Mouse (Mus musculus) hindbrain, embryonic 15.5 days (tissue): ENCODE data around the gene Fitm1. TPM values are rescaled to one million over a fixed set of nuclear protein-coding genes. Genes with fewer than 3 reads are reported as not detected.
A peak's percentile ranks its signal among the peaks of the same experiment; 100 is the strongest.

Experiments
- ATAC-seq: fragments of 200-750 bp; cut with Nextera tagmentation; 2 replicates; pipeline ENCODE4 v1.8.0; 2017; ENCODE audit warnings: low read depth, moderate number of reproducible peaks, moderate TSS enrichment; ENCODE audit not compliant: low FRiP score
- H3K27ac ChIP-seq: fragments of 300-500 bp; sonication (generic); replicated peaks from 2 replicates; pipeline ENCODE4 v1.5.1; 2015; ENCODE audit warnings: mild to moderate bottlenecking, inconsistent platforms
- H3K27me3 ChIP-seq: fragments of 300-500 bp; sonication (generic); 2 replicates; pipeline ENCODE4 v1.6.1; 2015; ENCODE audit warnings: control low read depth, inconsistent platforms
- H3K36me3 ChIP-seq: fragments of 300-500 bp; sonication (generic); 2 replicates; pipeline ENCODE4 v1.6.1; 2015; ENCODE audit warnings: control low read depth, inconsistent platforms
- H3K4me1 ChIP-seq: fragments of 300-500 bp; sonication (generic); replicated peaks from 2 replicates; pipeline ENCODE4 v1.6.1; 2015; ENCODE audit warnings: control low read depth, inconsistent platforms
- H3K4me2 ChIP-seq: fragments of 300-500 bp; sonication (generic); 2 replicates; pipeline ENCODE4 v1.6.1; 2015; ENCODE audit warnings: moderate library complexity, mild to moderate bottlenecking, inconsistent platforms
- H3K4me3 ChIP-seq: fragments of 300-500 bp; sonication (generic); 2 replicates; pipeline ENCODE4 v1.5.1; 2015; ENCODE audit warnings: mild to moderate bottlenecking, inconsistent platforms
- H3K9ac ChIP-seq: fragments of 300-500 bp; sonication (generic); 2 replicates; pipeline ENCODE4 v1.6.1; 2015; ENCODE audit warnings: inconsistent platforms
- H3K9me3 ChIP-seq: fragments of 300-500 bp; sonication (generic); 2 replicates; pipeline ENCODE4 v1.6.1; 2016; ENCODE audit warnings: control low read depth, inconsistent platforms
- WGBS: fragments of 180-500 bp; shearing (Covaris S2); methylation state at CpG from one replicate; pipeline ENCODE4 v1.1.7; 2015; 5-methylcytosine and 5-hydroxymethylcytosine counted together
- polyA plus RNA-seq: library from polyadenylated mRNA; unstranded; fragments of >200 nt; fragmentation: Nextera tagmentation; extraction: Ambion mirVana; gene quantifications from 2 replicates; pipeline ENCODE4 v1.2.1, GENCODE M21; 2015

Fitm1 gene
- polyA plus RNA-seq = 0.17 and 0.41 TPM in 2 replicates

GRCm38 (mm10) chr14:55575302-55575701, at the start of gene Fitm1:
TSS of gene Fitm1 (plus strand) at chr14:55575617.
- H3K9ac ChIP-seq = no peak within 1 kb of the TSS
- no peaks in the 10 kb centered on the region for H3K9me3 ChIP-seq
- H3K27me3 ChIP-seq = no peaks in the 10 kb centered on the region
- no peak within 1 kb of the TSS for H3K4me2 ChIP-seq
- H3K4me1 ChIP-seq = peaks cover 21% of the 10 kb centered on the region
- 81% methylated on average over 8 of the region's 8 CpGs for WGBS
- no peak within 1 kb of the TSS for H3K4me3 ChIP-seq
- 0 out of 2 replicates have a peak, but pooled peaks cover 4% of the 10 kb centered on the region for H3K36me3 ChIP-seq
- no peak within 1 kb of the TSS for H3K27ac ChIP-seq
- no peak for ATAC-seq

- Histone ChIP-seq H3K9ac (no peak overlapping the region), H3K36me3 (no peaks in the 10 kb centered on the region)
- 87% methylated on average over 2 of the region's 2 CpGs for WGBS
Measured at GRCm38 (mm10) chr14:55526674-55527073, 48.7 kb upstream of the Fitm1 start.

GRCm38 (mm10) chr14:55527940-55528339, 47.5 kb upstream of the Fitm1 start:
- no peaks in the 10 kb centered on the region for H3K36me3 ChIP-seq
- no peaks in the 10 kb centered on the region for H3K4me1 ChIP-seq
- H3K4me2 ChIP-seq = no peak overlapping the region
- H3K9me3 ChIP-seq = no peaks in the 10 kb centered on the region
- no peak for ATAC-seq
- 10% methylated on average over 3 of the region's 3 CpGs for WGBS
- H3K27ac ChIP-seq = no peak overlapping the region
- no peaks in the 10 kb centered on the region for H3K27me3 ChIP-seq
- no peak overlapping the region for H3K9ac ChIP-seq
- no peak overlapping the region for H3K4me3 ChIP-seq

More at GRCm38 (mm10) chr14:55526674-55527073, 48.7 kb upstream of the Fitm1 start:
- Histone ChIP-seq H3K4me1 (no peaks in the 10 kb centered on the region), H3K4me2 (no peak overlapping the region), H3K4me3 (no peak overlapping the region), H3K9me3 (no peaks in the 10 kb centered on the region), H3K27me3 (no peaks in the 10 kb centered on the region), H3K27ac (no peak overlapping the region)
- no peak for ATAC-seq

GRCm38 (mm10) chr14:55536116-55536745, 39.2 kb upstream of the Fitm1 start:
- no peaks in the 10 kb centered on the region for H3K9me3 ChIP-seq
- no peak overlapping the region for H3K4me2 ChIP-seq
- 53% methylated on average over 6 of the region's 6 CpGs for WGBS
- no peaks in the 10 kb centered on the region for H3K36me3 ChIP-seq
- no peak for ATAC-seq
- no peak overlapping the region for H3K27ac ChIP-seq
- no peak overlapping the region for H3K4me3 ChIP-seq
- no peak overlapping the region for H3K9ac ChIP-seq
- H3K4me1 ChIP-seq = peaks cover 17% of the 10 kb centered on the region
- no peaks in the 10 kb centered on the region for H3K27me3 ChIP-seq

GRCm38 (mm10) chr14:55540067-55540786, 35.2 kb upstream of the Fitm1 start, which contains the start of gene Pck2:
TSS of gene Pck2 (plus strand) at chr14:55540266.
- under 1% methylated on average over 31 of the region's 32 CpGs for WGBS
- ATAC-seq = peak; percentile 90
- peak within 1 kb of the TSS; percentile 62 for H3K9ac ChIP-seq
- peaks cover 7% of the 10 kb centered on the region; the same call in 1 of the 2 replicates for H3K36me3 ChIP-seq
- peaks cover 28% of the 10 kb centered on the region for H3K4me1 ChIP-seq
- peak within 1 kb of the TSS; percentile 69 for H3K4me2 ChIP-seq
- H3K27me3 ChIP-seq = no peaks in the 10 kb centered on the region
- peak within 1 kb of the TSS; percentile 84 for H3K27ac ChIP-seq
- peak within 1 kb of the TSS; percentile 50 for H3K4me3 ChIP-seq
- H3K9me3 ChIP-seq = no peaks in the 10 kb centered on the region

GRCm38 (mm10) chr14:55540787-55541321, 34.6 kb upstream of the Fitm1 start:
- H3K4me1 ChIP-seq = peaks cover 28% of the 10 kb centered on the region
- ATAC-seq = peak; percentile 58
- 6% methylated on average over 10 of the region's 10 CpGs for WGBS
- H3K36me3 ChIP-seq = peaks cover 8% of the 10 kb centered on the region; the same call in 1 of the 2 replicates
- peak overlapping the region; percentile 84 for H3K27ac ChIP-seq
- peak overlapping the region; percentile 50 for H3K4me3 ChIP-seq
- H3K27me3 ChIP-seq = no peaks in the 10 kb centered on the region
- peak overlapping the region; percentile 69 for H3K4me2 ChIP-seq
- H3K9ac ChIP-seq = peak overlapping the region; percentile 62
- no peaks in the 10 kb centered on the region for H3K9me3 ChIP-seq

- H3K36me3 ChIP-seq = peaks cover 16% of the 10 kb centered on the region; the same call in 1 of the 2 replicates
- no peak overlapping the region for H3K27ac ChIP-seq
- no peak overlapping the region for H3K4me3 ChIP-seq
- no peak overlapping the region for H3K9ac ChIP-seq
- peaks cover 28% of the 10 kb centered on the region for H3K4me1 ChIP-seq
- 96% methylated on average over 12 of the region's 12 CpGs for WGBS
- H3K27me3 ChIP-seq = no peaks in the 10 kb centered on the region
- ATAC-seq = no peak
- H3K9me3 ChIP-seq = no peaks in the 10 kb centered on the region
- H3K4me2 ChIP-seq = no peak overlapping the region
Measured at GRCm38 (mm10) chr14:55542268-55542667, 33.1 kb upstream of the Fitm1 start.

GRCm38 (mm10) chr14:55544334-55544733, 31.1 kb upstream of the Fitm1 start:
- H3K9ac ChIP-seq = no peak overlapping the region
- no peak overlapping the region for H3K4me3 ChIP-seq

GRCm38 (mm10) chr14:55550191-55550590, 25.2 kb upstream of the Fitm1 start:
- Histone ChIP-seq H3K4me1 (no peaks in the 10 kb centered on the region), H3K36me3 (peaks cover 20% of the 10 kb centered on the region), H3K4me2 (no peak overlapping the region), H3K27ac (no peak overlapping the region), H3K9ac (no peak overlapping the region), H3K4me3 (no peak overlapping the region), H3K9me3 (no peaks in the 10 kb centered on the region), H3K27me3 (no peaks in the 10 kb centered on the region)
- WGBS = 81% methylated on average over 6 of the region's 6 CpGs
- no peak for ATAC-seq

More at GRCm38 (mm10) chr14:55544334-55544733, 31.1 kb upstream of the Fitm1 start:
- no peak overlapping the region for H3K27ac ChIP-seq
- no peak for ATAC-seq
- no peak overlapping the region for H3K4me2 ChIP-seq
- H3K27me3 ChIP-seq = no peaks in the 10 kb centered on the region
- H3K4me1 ChIP-seq = peaks cover 28% of the 10 kb centered on the region
- 59% methylated on average over 9 of the region's 9 CpGs for WGBS
- peaks cover 27% of the 10 kb centered on the region for H3K36me3 ChIP-seq
- H3K9me3 ChIP-seq = no peaks in the 10 kb centered on the region

GRCm38 (mm10) chr14:55551347-55551746, 24.1 kb upstream of the Fitm1 start:
- Histone ChIP-seq H3K36me3 (peaks cover 14% of the 10 kb centered on the region), H3K27ac (no peak overlapping the region), H3K9ac (no peak overlapping the region), H3K27me3 (no peaks in the 10 kb centered on the region), H3K4me2 (no peak overlapping the region), H3K4me3 (no peak overlapping the region), H3K4me1 (no peaks in the 10 kb centered on the region), H3K9me3 (no peaks in the 10 kb centered on the region)
- ATAC-seq = no peak
- WGBS = 67% methylated on average over 5 of the region's 5 CpGs

- 92% methylated on average over 8 of the region's 8 CpGs for WGBS
- Histone ChIP-seq H3K4me1 (no peaks in the 10 kb centered on the region), H3K9me3 (no peaks in the 10 kb centered on the region), H3K27me3 (no peaks in the 10 kb centered on the region), H3K9ac (no peak overlapping the region), H3K4me2 (no peak overlapping the region), H3K27ac (no peak overlapping the region), H3K4me3 (no peak overlapping the region), H3K36me3 (peaks cover 11% of the 10 kb centered on the region)
- ATAC-seq = no peak
Measured at GRCm38 (mm10) chr14:55551794-55552193, 23.6 kb upstream of the Fitm1 start.

GRCm38 (mm10) chr14:55554635-55555034, 20.8 kb upstream of the Fitm1 start:
- ATAC-seq = no peak
- no peak overlapping the region for H3K4me2 ChIP-seq
- no peaks in the 10 kb centered on the region for H3K36me3 ChIP-seq
- H3K4me3 ChIP-seq = no peak overlapping the region
- no peaks in the 10 kb centered on the region for H3K9me3 ChIP-seq
- peaks cover 7% of the 10 kb centered on the region for H3K4me1 ChIP-seq
- no peak overlapping the region for H3K27ac ChIP-seq
- no peaks in the 10 kb centered on the region for H3K27me3 ChIP-seq
- H3K9ac ChIP-seq = no peak overlapping the region
